Mouse (Mus musculus) embryonic facial prominence, embryonic 15.5 days (tissue): Measurements from ENCODE around the gene Mmaa. TPM values are rescaled to one million over a fixed set of nuclear protein-coding genes. Genes with fewer than 3 reads are reported as not detected.
A peak's percentile ranks its signal among the peaks of the same experiment; 100 is the strongest.

Experiments used
- ATAC-seq: fragments of 200-750 bp; cut with Nextera tagmentation; 2 replicates; pipeline ENCODE4 v1.8.0; 2017; ENCODE audit warnings: low read depth, moderate TSS enrichment; ENCODE audit not compliant: insufficient number of reproducible peaks, low FRiP score, low TSS enrichment
- H3K27ac ChIP-seq: fragments of 300-500 bp; sonication (generic); replicated peaks from 2 replicates; pipeline ENCODE4 v1.5.1; 2015; ENCODE audit warnings: mild to moderate bottlenecking, inconsistent platforms
- H3K27me3 ChIP-seq: fragments of 300-500 bp; sonication (generic); 2 replicates; pipeline ENCODE4 v1.6.1; 2015; ENCODE audit warnings: inconsistent platforms
- H3K36me3 ChIP-seq: fragments of 300-500 bp; sonication (generic); 2 replicates; pipeline ENCODE4 v1.6.1; 2015; ENCODE audit warnings: mild to moderate bottlenecking, inconsistent platforms
- H3K4me1 ChIP-seq: fragments of 300-500 bp; sonication (generic); 2 replicates; pipeline ENCODE4 v1.6.1; 2015; ENCODE audit warnings: inconsistent platforms
- H3K4me2 ChIP-seq: fragments of 300-500 bp; sonication (generic); replicated peaks from 2 replicates; pipeline ENCODE4 v1.6.1; 2015; ENCODE audit warnings: mild to moderate bottlenecking, inconsistent platforms
- H3K4me3 ChIP-seq: fragments of 300-500 bp; sonication (generic); replicated peaks from 2 replicates; pipeline ENCODE4 v1.5.1; 2015; ENCODE audit warnings: mild to moderate bottlenecking, inconsistent platforms
- H3K9ac ChIP-seq: fragments of 300-500 bp; sonication (generic); 2 replicates; pipeline ENCODE4 v1.6.1; 2015; ENCODE audit warnings: inconsistent platforms
- H3K9me3 ChIP-seq: fragments of 300-500 bp; sonication (generic); replicated peaks from 2 replicates; pipeline ENCODE4 v1.6.1; 2016; ENCODE audit warnings: inconsistent platforms
- WGBS: fragments of 180-500 bp; shearing (Covaris S2); methylation state at CpG from one replicate; pipeline ENCODE4 v1.1.7; 2015; 5-methylcytosine and 5-hydroxymethylcytosine counted together
- polyA plus RNA-seq: library from polyadenylated mRNA; unstranded; fragments of >200 nt; fragmentation: Nextera tagmentation; extraction: Ambion mirVana; gene quantifications from 2 replicates; pipeline ENCODE4 v1.2.1, GENCODE M21; 2015

Mmaa gene
- 16.3 and 16.5 TPM in 2 replicates for polyA plus RNA-seq

DNA sequence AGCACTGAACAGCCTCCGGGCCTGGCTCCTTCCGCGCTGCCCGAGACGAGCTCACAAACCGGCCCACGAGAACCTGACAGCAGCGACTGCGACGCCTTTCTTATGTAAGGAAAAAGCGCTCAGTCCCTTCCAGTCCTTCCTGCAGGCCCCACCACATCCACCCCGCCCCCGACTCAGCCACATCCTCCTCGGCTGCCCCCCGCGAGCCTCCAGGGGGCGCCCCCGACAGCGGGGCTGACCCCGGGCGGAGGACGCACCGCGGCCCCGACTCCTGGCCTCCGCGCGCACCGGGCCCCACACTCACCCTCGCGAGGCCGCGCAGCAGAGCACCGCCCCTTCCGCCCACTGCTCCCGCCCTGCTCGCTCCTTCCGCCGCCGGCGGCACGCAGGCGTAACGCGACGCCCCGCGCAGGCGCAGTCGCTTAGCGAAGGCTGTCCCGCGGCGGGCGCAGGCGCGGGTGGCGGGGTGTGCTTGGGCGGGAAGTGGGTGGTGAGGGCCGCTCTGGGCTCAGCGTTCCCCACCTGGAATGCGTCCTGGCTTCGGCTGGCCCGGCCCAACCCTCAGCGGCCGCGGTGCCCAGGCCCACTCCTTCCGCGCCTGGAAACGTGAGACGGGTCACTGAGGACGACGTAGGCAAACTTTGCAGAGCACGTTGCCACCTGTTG is at the start of gene Mmaa:
Gene Mmaa, minus strand, starts transcription at position 328 of the 666 bp plus-strand sequence.
- no peaks in the 10 kb centered on the region for H3K36me3 ChIP-seq
- peak within 1 kb of the TSS; percentile 74 for H3K4me2 ChIP-seq
- ATAC-seq, result peak; percentile 97
- H3K4me1 ChIP-seq, result peaks cover 23% of the 10 kb centered on the region
- H3K9ac ChIP-seq, result peak within 1 kb of the TSS; percentile 77
- no peaks in the 10 kb centered on the region for H3K9me3 ChIP-seq
- under 1% methylated on average over 73 of the region's 74 CpGs for WGBS
- peak within 1 kb of the TSS; percentile 98 for H3K27ac ChIP-seq
- H3K4me3 ChIP-seq, result peak within 1 kb of the TSS; percentile 61
- no peaks in the 10 kb centered on the region for H3K27me3 ChIP-seq

- ATAC-seq, result no peak
- WGBS, result 85% methylated on average over 8 of the region's 8 CpGs
- H3K27ac ChIP-seq, result no peak overlapping the region
Measured at GRCm38 (mm10) chr8:79341236-79341635, 46.5 kb upstream of the Mmaa start.

GRCm38 (mm10) chr8:79339555-79339954 is 44.8 kb upstream of the Mmaa start:
- 76% methylated on average over 9 of the region's 9 CpGs for WGBS
- no peak for ATAC-seq
- Histone ChIP-seq H3K36me3 (peaks cover 52% of the 10 kb centered on the region), H3K4me3 (no peak overlapping the region), H3K9ac (no peak overlapping the region), H3K4me1 (peaks cover 5% of the 10 kb centered on the region; the same call in 1 of the 2 replicates), H3K27ac (no peak overlapping the region), H3K27me3 (no peaks in the 10 kb centered on the region), H3K4me2 (no peak overlapping the region), H3K9me3 (no peaks in the 10 kb centered on the region)

More at GRCm38 (mm10) chr8:79341236-79341635, 46.5 kb upstream of the Mmaa start:
- Histone ChIP-seq H3K27me3 (no peaks in the 10 kb centered on the region), H3K9ac (no peak overlapping the region), H3K9me3 (no peaks in the 10 kb centered on the region), H3K4me3 (no peak overlapping the region), H3K36me3 (peaks cover 53% of the 10 kb centered on the region), H3K4me1 (peaks cover 5% of the 10 kb centered on the region; the same call in 1 of the 2 replicates), H3K4me2 (no peak overlapping the region)

DNA sequence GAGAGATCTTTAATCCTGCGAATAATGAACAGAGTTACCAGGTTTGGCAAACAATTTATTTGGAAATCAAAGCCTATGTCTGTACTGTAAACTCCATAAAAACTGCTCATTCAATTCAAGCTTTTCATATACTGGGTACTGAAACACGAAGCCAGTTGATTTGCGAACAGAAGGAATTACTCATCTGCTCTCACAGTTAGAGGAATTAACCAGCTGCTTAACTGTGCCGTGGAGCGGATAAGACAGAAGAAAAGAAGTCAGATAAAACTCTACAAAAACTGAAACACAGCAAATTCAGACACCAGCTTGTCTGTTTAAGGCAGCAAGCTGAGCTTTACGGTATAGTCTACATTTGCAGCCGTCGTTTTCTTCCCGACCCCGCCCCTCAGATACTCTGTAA is 43.9 kb upstream of the Mmaa start:
- Histone ChIP-seq H3K9ac (no peak overlapping the region), H3K27ac (no peak overlapping the region), H3K9me3 (no peaks in the 10 kb centered on the region; the same call in 1 of the 2 replicates), H3K4me3 (no peak overlapping the region), H3K27me3 (no peaks in the 10 kb centered on the region), H3K36me3 (peaks cover 50% of the 10 kb centered on the region), H3K4me2 (no peak overlapping the region), H3K4me1 (peaks cover 5% of the 10 kb centered on the region; the same call in 1 of the 2 replicates)
- ATAC-seq, result no peak
- 77% methylated on average over 10 of the region's 10 CpGs for WGBS

- Histone ChIP-seq H3K27ac (no peak overlapping the region), H3K27me3 (no peaks in the 10 kb centered on the region), H3K4me1 (no peaks in the 10 kb centered on the region), H3K9me3 (no peaks in the 10 kb centered on the region; the same call in 1 of the 2 replicates), H3K4me2 (no peak overlapping the region), H3K9ac (no peak overlapping the region), H3K36me3 (peaks cover 5% of the 10 kb centered on the region; the same call in 1 of the 2 replicates), H3K4me3 (no peak overlapping the region)
- 91% methylated on average over 22 of the region's 22 CpGs for WGBS
- ATAC-seq, result no peak
Measured at GRCm38 (mm10) chr8:79332109-79332900, 37.6 kb upstream of the Mmaa start.

DNA sequence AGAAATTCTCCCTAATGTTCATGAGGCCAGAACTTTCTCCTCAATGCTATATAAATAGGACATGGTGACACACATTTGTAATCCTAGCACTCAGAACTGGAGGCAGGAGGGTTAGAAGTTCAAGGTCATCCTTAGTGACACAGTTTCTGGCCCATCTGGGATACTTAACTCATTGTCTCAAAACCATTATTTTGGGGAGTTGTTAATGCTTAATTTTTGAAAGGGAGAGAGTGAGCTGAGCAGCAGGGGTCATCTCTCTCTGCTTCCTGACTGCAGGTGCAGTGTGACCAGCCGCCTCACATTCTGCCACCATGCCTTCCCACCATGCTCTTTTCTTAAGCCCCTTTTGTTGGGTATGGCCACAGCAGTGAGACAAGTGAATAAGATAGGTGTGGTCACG is 36.8 kb upstream of the Mmaa start:
- Histone ChIP-seq H3K4me3 (no peak overlapping the region), H3K4me1 (peaks cover 3% of the 10 kb centered on the region; the same call in 1 of the 2 replicates), H3K9ac (no peak overlapping the region), H3K36me3 (no peaks in the 10 kb centered on the region), H3K4me2 (no peak overlapping the region), H3K9me3 (no peaks in the 10 kb centered on the region; the same call in 1 of the 2 replicates), H3K27me3 (no peaks in the 10 kb centered on the region), H3K27ac (no peak overlapping the region)
- no peak for ATAC-seq
- 94% methylated on average over 2 of the region's 2 CpGs for WGBS

DNA sequence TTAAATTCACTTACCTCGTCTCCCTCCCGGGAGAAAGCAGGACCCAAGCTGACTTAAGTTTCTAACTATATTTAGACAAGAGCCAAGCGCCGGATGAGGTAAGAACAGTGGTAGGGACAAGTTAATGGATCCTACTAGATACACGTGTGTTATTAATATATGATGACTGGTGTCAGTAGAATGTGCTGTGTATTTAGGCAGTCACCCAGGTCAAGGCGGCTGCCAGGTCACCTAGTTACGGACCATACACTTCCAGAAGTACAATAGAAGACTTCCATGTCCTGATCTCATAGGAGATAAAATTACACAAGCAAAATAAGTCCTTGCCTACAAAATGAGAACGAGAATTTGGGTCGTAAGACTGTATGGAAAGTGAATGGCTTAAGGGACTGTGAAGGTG is 36.3 kb upstream of the Mmaa start:
- H3K27ac ChIP-seq, result no peak overlapping the region
- no peak for ATAC-seq
- H3K4me3 ChIP-seq, result no peak overlapping the region
- no peaks in the 10 kb centered on the region; the same call in 1 of the 2 replicates for H3K9me3 ChIP-seq
- H3K9ac ChIP-seq, result no peak overlapping the region
- peaks cover 3% of the 10 kb centered on the region; the same call in 1 of the 2 replicates for H3K4me1 ChIP-seq
- 67% methylated on average over 9 of the region's 9 CpGs for WGBS
- no peaks in the 10 kb centered on the region for H3K27me3 ChIP-seq
- no peaks in the 10 kb centered on the region for H3K36me3 ChIP-seq
- no peak overlapping the region for H3K4me2 ChIP-seq

- ATAC-seq, result no peak
- Histone ChIP-seq H3K27me3 (no peaks in the 10 kb centered on the region), H3K4me1 (peaks cover 12% of the 10 kb centered on the region; the same call in 1 of the 2 replicates), H3K9ac (no peak overlapping the region), H3K4me2 (no peak overlapping the region), H3K27ac (no peak overlapping the region), H3K9me3 (no peaks in the 10 kb centered on the region; the same call in 1 of the 2 replicates), H3K4me3 (no peak overlapping the region), H3K36me3 (no peaks in the 10 kb centered on the region)
- 84% methylated on average over 2 of the region's 2 CpGs for WGBS
Measured at GRCm38 (mm10) chr8:79329735-79330134, 35.0 kb upstream of the Mmaa start.

GRCm38 (mm10) chr8:79329182-79329581 is 34.4 kb upstream of the Mmaa start:
- no peaks in the 10 kb centered on the region for H3K27me3 ChIP-seq
- ATAC-seq, result no peak
- 55% methylated on average over 4 of the region's 4 CpGs for WGBS
- no peak overlapping the region for H3K9ac ChIP-seq
- no peak overlapping the region for H3K4me3 ChIP-seq
- H3K9me3 ChIP-seq, result no peaks in the 10 kb centered on the region; the same call in 1 of the 2 replicates
- H3K4me2 ChIP-seq, result no peak overlapping the region
- H3K27ac ChIP-seq, result no peak overlapping the region
- H3K4me1 ChIP-seq, result peaks cover 12% of the 10 kb centered on the region; the same call in 1 of the 2 replicates
- H3K36me3 ChIP-seq, result no peaks in the 10 kb centered on the region

- Histone ChIP-seq H3K27me3 (no peaks in the 10 kb centered on the region), H3K9ac (no peak overlapping the region), H3K4me1 (peaks cover 16% of the 10 kb centered on the region; the same call in 1 of the 2 replicates), H3K4me3 (peak overlapping the region; percentile 13; the same call in 1 of the 2 replicates), H3K36me3 (no peaks in the 10 kb centered on the region), H3K9me3 (no peaks in the 10 kb centered on the region), H3K27ac (peak overlapping the region; percentile 56; the same call in 1 of the 2 replicates), H3K4me2 (no peak overlapping the region)
- 72% methylated on average over 6 of the region's 6 CpGs for WGBS
- no peak for ATAC-seq
Measured at GRCm38 (mm10) chr8:79325510-79325909, 30.8 kb upstream of the Mmaa start.

DNA sequence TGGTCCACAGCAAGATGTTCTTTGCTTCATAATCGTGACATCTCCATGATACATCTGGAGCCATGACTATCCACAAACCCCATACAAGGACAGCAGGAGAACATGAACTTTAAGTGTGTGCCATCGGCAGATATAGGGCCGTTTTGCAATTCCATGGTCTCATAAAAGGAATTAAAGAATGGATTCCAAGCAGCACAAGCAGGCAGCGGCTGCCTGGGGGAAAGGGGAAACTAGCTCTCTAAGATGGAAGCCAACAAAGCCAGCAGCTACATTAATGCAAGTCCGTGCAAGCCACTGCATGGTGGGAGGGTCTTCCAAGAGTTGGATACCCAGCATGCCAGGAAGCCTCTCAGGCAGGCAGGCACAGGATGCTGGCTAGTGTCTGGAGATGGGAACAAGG is 30.2 kb upstream of the Mmaa start:
- Histone ChIP-seq H3K9me3 (no peaks in the 10 kb centered on the region), H3K9ac (no peak overlapping the region), H3K27me3 (no peaks in the 10 kb centered on the region), H3K27ac (peak overlapping the region; percentile 56; the same call in 1 of the 2 replicates), H3K4me3 (peak overlapping the region; percentile 13; the same call in 1 of the 2 replicates), H3K4me2 (0 out of 2 replicates have a peak overlapping the region, but pooled peaks have one; percentile 15), H3K4me1 (peaks cover 16% of the 10 kb centered on the region; the same call in 1 of the 2 replicates), H3K36me3 (no peaks in the 10 kb centered on the region)
- no peak for ATAC-seq
- WGBS, result 52% methylated on average over 5 of the region's 5 CpGs
